Comparison of ENCODE assay signal across 19 mouse cellular contexts in the genomic region with DNA sequence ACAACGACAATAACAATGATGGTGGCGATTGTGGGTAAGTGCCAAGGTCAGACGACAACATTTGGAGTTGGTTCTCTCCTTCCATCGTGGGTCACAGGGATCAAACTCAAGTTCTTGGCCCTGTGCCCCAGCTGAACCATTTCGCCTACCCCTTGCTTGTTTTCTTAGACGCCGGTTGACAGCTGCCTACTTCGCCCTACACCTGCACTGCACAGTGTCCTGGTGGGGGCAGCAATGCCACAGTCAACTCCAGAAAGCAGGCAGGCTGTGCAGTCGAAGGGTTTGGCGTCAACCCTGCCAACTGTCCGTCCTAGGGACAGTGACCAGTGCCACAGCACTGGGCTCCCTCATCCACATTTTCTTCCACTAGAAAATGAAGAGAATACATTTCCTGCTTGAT. TPM values are rescaled to one million over a fixed set of nuclear protein-coding genes. Genes with fewer than 3 reads are reported as not detected.
DNase-seq lines count a peak whose midpoint lies in the region; ATAC-seq and TF ChIP-seq lines count a peak whose summit lies in the region.
"Had no signal": no experiment of that assay in that cellular context is flagged by ENCODE, and none has a peak within 500 bp of the region (broad histone marks: within the 10 kb centered on the region; RNA-seq: fewer than 3 reads in every experiment).

No protein-coding gene starts in this region.

- H3K27ac ChIP-seq in forebrain, postnatal 0 days (ENCODE audit: low read depth, low read length), result no peak overlapping the region
- H3K27ac ChIP-seq in forebrain, embryonic 11.5 days (ENCODE audit: low read depth, low read length), result no peak overlapping the region
- H3K27ac ChIP-seq in kidney, adult 2 months (ENCODE audit: insufficient read depth, low read depth, low read length), result no peak overlapping the region
- no peak overlapping the region for H3K27ac ChIP-seq in testis, adult 2 months (ENCODE audit: control insufficient read depth, insufficient read depth, low read depth, low read length)
- H3K27ac ChIP-seq: embryonic facial prominence, embryonic 12.5 days; heart, embryonic 13.5 days; hindbrain, embryonic 12.5 days; limb, embryonic 13.5 days; liver, embryonic 15.5 days had no signal

- no peaks in the 10 kb centered on the region for H3K4me1 ChIP-seq in forebrain, postnatal 0 days (ENCODE audit: insufficient read depth)
- peaks cover 5% of the 10 kb centered on the region for H3K4me1 ChIP-seq in forebrain, embryonic 11.5 days (replicated peaks; ENCODE audit: control insufficient read depth, insufficient read depth, low read length)
- H3K4me1 ChIP-seq in kidney, adult 2 months (ENCODE audit: control insufficient read depth, insufficient read depth, low read length), result no peaks in the 10 kb centered on the region
- peaks cover 9% of the 10 kb centered on the region for H3K4me1 ChIP-seq in testis, adult 2 months (ENCODE audit: control insufficient read depth, insufficient read depth, low read length)
- H3K4me1 ChIP-seq: liver, embryonic 15.5 days had no signal

- 0 out of 2 replicates have a peak, but pooled peaks have one; percentile 12 for TF ChIP-seq CTCF in forebrain, postnatal 0 days (IDR thresholded peaks at IDR 0.05; ENCODE audit: low read depth)
- TF ChIP-seq CTCF in kidney, adult 2 months (conservative IDR thresholded peaks at IDR 0.05; ENCODE audit: insufficient read depth, insufficient read length, low read depth, low read length), result peak; percentile 44; the same call in 1 of the 2 replicates
- peak; percentile 13; the same call in 1 of the 2 replicates for TF ChIP-seq CTCF in testis, adult 2 months (IDR thresholded peaks at IDR 0.05; ENCODE audit: control insufficient read depth, insufficient read depth, insufficient replicate concordance, low read depth, low read length)

- no peaks in the 10 kb centered on the region for H3K9me3 ChIP-seq in forebrain, postnatal 0 days (ENCODE audit: low read length)
- H3K9me3 ChIP-seq in forebrain, embryonic 11.5 days (ENCODE audit: control insufficient read depth, low read length), result no peaks in the 10 kb centered on the region
- H3K9me3 ChIP-seq: embryonic facial prominence, embryonic 12.5 days; heart, embryonic 13.5 days; hindbrain, embryonic 12.5 days; limb, embryonic 13.5 days; liver, embryonic 15.5 days had no signal

- no peak for DNase-seq in forebrain, postnatal 0 days
- no peak for DNase-seq in forebrain, embryonic 11.5 days (ENCODE audit: low spot score)
- DNase-seq in kidney, adult 2 months, result peak; percentile 42
- no peak for DNase-seq in kidney, adult 11 months
- no peak for DNase-seq in testis, postnatal 14 days (ENCODE audit: low spot score)
- DNase-seq in urinary bladder, adult 2 months (ENCODE audit: low spot score), result no peak

- 65% methylated on average over 11 of the region's 11 CpGs for WGBS in forebrain, postnatal 0 days
- 63% methylated on average over 11 of the region's 11 CpGs for WGBS in forebrain, embryonic 11.5 days
- WGBS in kidney, adult 2 months, result 31% methylated on average over 11 of the region's 11 CpGs

- ATAC-seq in forebrain, postnatal 0 days, result no peak
- ATAC-seq in forebrain, embryonic 11.5 days (replicated peaks; ENCODE audit: low FRiP score), result no peak
- ATAC-seq in erythroid progenitor cell, adult 5-6 weeks (replicated peaks; ENCODE audit: low FRiP score, poor library complexity, severe bottlenecking), result no peak
- ATAC-seq: inflammation-experienced regulatory T-cells, adult 6 months; Patski had no signal

- no peak overlapping the region for H3K4me3 ChIP-seq in forebrain, postnatal 0 days (ENCODE audit: low read depth, low read length)
- no peak overlapping the region for H3K4me3 ChIP-seq in forebrain, embryonic 11.5 days (ENCODE audit: low read depth, low read length)
- H3K4me3 ChIP-seq in kidney, adult 2 months (ENCODE audit: insufficient read depth, low read depth, low read length), result peak overlapping the region; percentile 29
- H3K4me3 ChIP-seq in testis, adult 2 months (ENCODE audit: control insufficient read depth, low read depth, low read length), result no peak overlapping the region
- H3K4me3 ChIP-seq: embryonic facial prominence, embryonic 12.5 days; heart, embryonic 13.5 days; hindbrain, embryonic 12.5 days; limb, embryonic 13.5 days; liver, embryonic 15.5 days had no signal

- no peak overlapping the region for H3K9ac ChIP-seq in forebrain, postnatal 0 days
- no peak overlapping the region for H3K9ac ChIP-seq in forebrain, embryonic 11.5 days (ENCODE audit: low read length)
- H3K9ac ChIP-seq: embryonic facial prominence, embryonic 12.5 days; heart, embryonic 13.5 days; hindbrain, embryonic 12.5 days; limb, embryonic 13.5 days; liver, embryonic 15.5 days had no signal

- H3K4me2 ChIP-seq in forebrain, postnatal 0 days (ENCODE audit: low read depth), result no peak overlapping the region
- no peak overlapping the region for H3K4me2 ChIP-seq in forebrain, embryonic 11.5 days (ENCODE audit: low read depth, low read length, severe bottlenecking)
- H3K4me2 ChIP-seq: embryonic facial prominence, embryonic 12.5 days; heart, embryonic 13.5 days; hindbrain, embryonic 12.5 days; limb, embryonic 13.5 days; liver, embryonic 15.5 days had no signal

- no peak for TF ChIP-seq POLR2A in kidney, adult 2 months (IDR thresholded peaks at IDR 0.05; ENCODE audit: low read depth, low read length)
- TF ChIP-seq POLR2A in testis, adult 2 months (IDR thresholded peaks at IDR 0.05; ENCODE audit: control insufficient read depth, low read depth, low read length), result no peak

- no peaks in the 10 kb centered on the region for H3K36me3 ChIP-seq in forebrain, postnatal 0 days (ENCODE audit: insufficient read depth)
- H3K36me3 ChIP-seq in forebrain, embryonic 11.5 days (ENCODE audit: control insufficient read depth, insufficient read depth, low read length), result no peaks in the 10 kb centered on the region
- H3K36me3 ChIP-seq in kidney, adult 2 months (ENCODE audit: control insufficient read depth, insufficient read depth, low read length), result no peaks in the 10 kb centered on the region
- H3K36me3 ChIP-seq in testis, adult 2 months (ENCODE audit: control insufficient read depth, insufficient read depth, low read length), result no peaks in the 10 kb centered on the region
- H3K36me3 ChIP-seq: embryonic facial prominence, embryonic 12.5 days; heart, embryonic 13.5 days; hindbrain, embryonic 12.5 days; limb, embryonic 13.5 days; liver, embryonic 15.5 days had no signal

- peaks cover 6% of the 10 kb centered on the region; the same call in 1 of the 2 replicates for H3K27me3 ChIP-seq in forebrain, postnatal 0 days (ENCODE audit: insufficient read depth, low read length)
- peaks cover 22% of the 10 kb centered on the region for H3K27me3 ChIP-seq in forebrain, embryonic 11.5 days (ENCODE audit: control insufficient read depth, insufficient read depth, low read length)
- H3K27me3 ChIP-seq in kidney, adult 2 months (replicated peaks; ENCODE audit: control insufficient read depth, insufficient read depth, low read length), result no peaks in the 10 kb centered on the region
- no peaks in the 10 kb centered on the region for H3K27me3 ChIP-seq in testis, adult 2 months (ENCODE audit: control insufficient read depth, insufficient read depth, low read length)

RNA-seq across cellular contexts. Expression of gene Rhcg, which starts 4.1 kb away (rescaled TPM):
- total RNA-seq in forebrain, postnatal 0 days (2014; rRNA removed), result 2.0 TPM in 2 replicates
- 2.9 and 4.3 TPM in 2 replicates for polyA plus RNA-seq in forebrain, postnatal 0 days (2015; fragmentation: Nextera tagmentation; extraction: Ambion mirVana)
- polyA plus RNA-seq in forebrain, embryonic 11.5 days (2014; fragmentation: Nextera tagmentation; extraction: Ambion mirVana), result 5.5 and 6.8 TPM in 2 replicates
- polyA plus RNA-seq in kidney, adult 2 months (2012; rRNA removed), result 170 and 188 TPM in 2 replicates
- polyA plus RNA-seq in testis, adult 2 months (2012; rRNA removed), result 43.5 and 44.2 TPM in 2 replicates
- polyA plus RNA-seq in urinary bladder, adult 2 months (2012; rRNA removed), result not detected in 2 replicates
- not detected in 2 replicates for total RNA-seq in erythroid progenitor cell, adult 5-6 weeks (2015; ENCODE audit: low replicate concordance)
- total RNA-seq in erythroid progenitor cell, adult 5-6 weeks (2017; ENCODE audit: low replicate concordance), result not detected in 2 replicates
- total RNA-seq: gastrocnemius, postnatal 10 days; megakaryocyte-erythroid progenitor cell, adult 5-6 weeks had no signal
- polyA plus RNA-seq: activated CD4-positive, CD25-positive, alpha-beta regulatory T cell, adult 4 months; heart, embryonic 13.5 days; inflammation-experienced regulatory T-cells, adult 6 months; limb, embryonic 13.5 days; stomach, embryonic 14.5 days had no signal

RNA-seq across cellular contexts. Expression of gene Ticrr, which starts 46.7 kb away (rescaled TPM):
- total RNA-seq in forebrain, postnatal 0 days (2014; rRNA removed), result 1.1 and 1.8 TPM in 2 replicates
- 0.50 and 1.2 TPM in 2 replicates for polyA plus RNA-seq in forebrain, postnatal 0 days (2015; fragmentation: Nextera tagmentation; extraction: Ambion mirVana)
- 23.9 and 25.3 TPM in 2 replicates for polyA plus RNA-seq in forebrain, embryonic 11.5 days (2014; fragmentation: Nextera tagmentation; extraction: Ambion mirVana)
- polyA plus RNA-seq in kidney, adult 2 months (2012; rRNA removed), result 0.03 and 0.11 TPM in 2 replicates
- 1.8 and 1.9 TPM in 2 replicates for polyA plus RNA-seq in testis, adult 2 months (2012; rRNA removed)
- polyA plus RNA-seq in urinary bladder, adult 2 months (2012; rRNA removed), result 0.10 TPM in 2 replicates
- total RNA-seq in erythroid progenitor cell, adult 5-6 weeks (2015; ENCODE audit: low replicate concordance), result 52.3 and 68.3 TPM in 2 replicates
- 52.8 and 65.1 TPM in 2 replicates for total RNA-seq in erythroid progenitor cell, adult 5-6 weeks (2017; ENCODE audit: low replicate concordance)
